Mouse (Mus musculus): ENCODE measurements at regions not wholly inside any gene's neighbourhood (a gene's known extent, or its start where the extent isn't known, plus 50 kb on each side); places are given as distances from the start of the nearest gene placed in this dataset.

GRCm38 (mm10) chr3:145207071-145207470 lies 85.2 kb upstream of the Col24a1 start:
- intact Hi-C loops (cut with DNase I) = no loop called here
- no peak for DNase-seq (ENCODE audit: low spot score in 2 of 2)

- intact Hi-C loops (cut with DNase I) = no loop called here
- no peak for DNase-seq (ENCODE audit: low spot score in 2 of 2)
Measured at GRCm38 (mm10) chr3:145210166-145210565, 82.1 kb upstream of the Col24a1 start.

GRCm38 (mm10) chr3:145216987-145217515 lies 75.2 kb upstream of the Col24a1 start:
- intact Hi-C loops (cut with DNase I) = no loop called here
- no peak for DNase-seq (ENCODE audit: low spot score in 2 of 2)

GRCm38 (mm10) chr3:145222922-145223321 lies 69.3 kb upstream of the Col24a1 start:
- no peak for DNase-seq (ENCODE audit: low spot score in 2 of 2)
- intact Hi-C loops (cut with DNase I) = no loop called here

- intact Hi-C loops (cut with DNase I) = no loop called here
Measured at GRCm38 (mm10) chr3:145224040-145224439, 68.2 kb upstream of the Col24a1 start.

GRCm38 (mm10) chr3:145230721-145231120 lies 61.6 kb upstream of the Col24a1 start:
- intact Hi-C loops (cut with DNase I) = no loop called here
- DNase-seq (ENCODE audit: low spot score in 2 of 2) = no peak

More at GRCm38 (mm10) chr3:145224040-145224439, 68.2 kb upstream of the Col24a1 start:
- DNase-seq (ENCODE audit: low spot score in 2 of 2) = peak in 1 of 2 experiments; percentile 14

GRCm38 (mm10) chr3:145242138-145242537 lies 50.1 kb upstream of the Col24a1 start:
- intact Hi-C loops (cut with DNase I) = no loop called here
- no peak for DNase-seq (ENCODE audit: low spot score in 2 of 2)

All from left cerebral cortex, postnatal 14 days (tissue).